Mouse (Mus musculus): ENCODE data around the gene Hoxa13. TPM values are rescaled to one million over a fixed set of nuclear protein-coding genes. Genes with fewer than 3 reads are reported as not detected.

The Hoxa13 gene
- polyA plus RNA-seq, 1 experiment from 2014 or later = 0.15 TPM

GRCm38 (mm10) chr6:52239625-52240388, 20.9 kb downstream of the Hoxa13 start:
- peak overlapping the region; percentile 98 for H3K9ac ChIP-seq (replicated peaks; ENCODE audit: low read length)
- no peak for ATAC-seq (ENCODE audit: low FRiP score, low TSS enrichment)
- H3K27me3 ChIP-seq (ENCODE audit: insufficient read depth, low read length) = 0 out of 2 replicates have a peak, but pooled peaks cover 3% of the 10 kb centered on the region
- no peaks in the 10 kb centered on the region for H3K9me3 ChIP-seq (ENCODE audit: low read length)
- H3K4me2 ChIP-seq (replicated peaks; ENCODE audit: low read depth, low read length) = peak overlapping the region; percentile 84
- H3K36me3 ChIP-seq (ENCODE audit: insufficient read depth, low read length) = no peaks in the 10 kb centered on the region; the same call in 1 of the 2 replicates
- peak overlapping the region; percentile 99 for H3K27ac ChIP-seq (ENCODE audit: low read length)
- WGBS = 0% methylated on average over 30 of the region's 30 CpGs
- H3K4me1 ChIP-seq (ENCODE audit: insufficient read depth, low read length) = peaks cover 45% of the 10 kb centered on the region
- peak overlapping the region; percentile 83 for H3K4me3 ChIP-seq (ENCODE audit: low read length)

- Histone ChIP-seq H3K4me2 (replicated peaks; ENCODE audit: low read depth, low read length) (peak overlapping the region; percentile 84), H3K9ac (replicated peaks; ENCODE audit: low read length) (peak overlapping the region; percentile 83), H3K4me1 (ENCODE audit: insufficient read depth, low read length) (peaks cover 45% of the 10 kb centered on the region), H3K9me3 (ENCODE audit: low read length) (no peaks in the 10 kb centered on the region), H3K36me3 (ENCODE audit: insufficient read depth, low read length) (no peaks in the 10 kb centered on the region; the same call in 1 of the 2 replicates), H3K27me3 (ENCODE audit: insufficient read depth, low read length) (0 out of 2 replicates have a peak, but pooled peaks cover 3% of the 10 kb centered on the region), H3K4me3 (ENCODE audit: low read length) (peak overlapping the region; percentile 83), H3K27ac (ENCODE audit: low read length) (peak overlapping the region; percentile 73; the same call in 1 of the 2 replicates)
- ATAC-seq (ENCODE audit: low FRiP score, low TSS enrichment) = no peak
- WGBS = 2% methylated on average over 7 of the region's 7 CpGs
These were observed 21.7 kb downstream of the Hoxa13 start for GRCm38 (mm10) chr6:52238976-52239375.

GRCm38 (mm10) chr6:52238155-52238545, 22.5 kb downstream of the Hoxa13 start:
- Histone ChIP-seq H3K27ac (ENCODE audit: low read length) (peak overlapping the region; percentile 86), H3K4me2 (replicated peaks; ENCODE audit: low read depth, low read length) (peak overlapping the region; percentile 84), H3K36me3 (ENCODE audit: insufficient read depth, low read length) (no peaks in the 10 kb centered on the region; the same call in 1 of the 2 replicates), H3K4me1 (ENCODE audit: insufficient read depth, low read length) (peaks cover 45% of the 10 kb centered on the region), H3K4me3 (ENCODE audit: low read length) (peak overlapping the region; percentile 83), H3K27me3 (ENCODE audit: insufficient read depth, low read length) (0 out of 2 replicates have a peak, but pooled peaks cover 3% of the 10 kb centered on the region), H3K9me3 (ENCODE audit: low read length) (no peaks in the 10 kb centered on the region), H3K9ac (replicated peaks; ENCODE audit: low read length) (peak overlapping the region; percentile 99)
- no peak for ATAC-seq (ENCODE audit: low FRiP score, low TSS enrichment)
- 6% methylated on average over 7 of the region's 7 CpGs for WGBS

GRCm38 (mm10) chr6:52237346-52238154, 23.1 kb downstream of the Hoxa13 start:
- Histone ChIP-seq H3K27me3 (ENCODE audit: insufficient read depth, low read length) (0 out of 2 replicates have a peak, but pooled peaks cover under 1% of the 10 kb centered on the region), H3K36me3 (ENCODE audit: insufficient read depth, low read length) (no peaks in the 10 kb centered on the region; the same call in 1 of the 2 replicates), H3K4me2 (replicated peaks; ENCODE audit: low read depth, low read length) (peak overlapping the region; percentile 84), H3K27ac (ENCODE audit: low read length) (peak overlapping the region; percentile 86), H3K9ac (replicated peaks; ENCODE audit: low read length) (peak overlapping the region; percentile 99), H3K4me3 (ENCODE audit: low read length) (peak overlapping the region; percentile 83), H3K9me3 (ENCODE audit: low read length) (no peaks in the 10 kb centered on the region), H3K4me1 (ENCODE audit: insufficient read depth, low read length) (peaks cover 39% of the 10 kb centered on the region)
- WGBS = 14% methylated on average over 10 of the region's 10 CpGs
- no peak for ATAC-seq (ENCODE audit: low FRiP score, low TSS enrichment)

- 17% methylated on average over 3 of the region's 3 CpGs for WGBS
- Histone ChIP-seq H3K4me2 (replicated peaks; ENCODE audit: low read depth, low read length) (peak overlapping the region; percentile 84), H3K9ac (replicated peaks; ENCODE audit: low read length) (peak overlapping the region; percentile 99)
These were observed 23.9 kb downstream of the Hoxa13 start for GRCm38 (mm10) chr6:52236806-52237205.

GRCm38 (mm10) chr6:52235866-52236265, 24.8 kb downstream of the Hoxa13 start:
- Histone ChIP-seq H3K4me3 (ENCODE audit: low read length) (peak overlapping the region; percentile 83), H3K27me3 (ENCODE audit: insufficient read depth, low read length) (no peaks in the 10 kb centered on the region), H3K4me1 (ENCODE audit: insufficient read depth, low read length) (peaks cover 25% of the 10 kb centered on the region), H3K9ac (replicated peaks; ENCODE audit: low read length) (peak overlapping the region; percentile 99), H3K27ac (ENCODE audit: low read length) (peak overlapping the region; percentile 86), H3K4me2 (replicated peaks; ENCODE audit: low read depth, low read length) (peak overlapping the region; percentile 84), H3K36me3 (ENCODE audit: insufficient read depth, low read length) (peaks cover 7% of the 10 kb centered on the region; the same call in 1 of the 2 replicates), H3K9me3 (ENCODE audit: low read length) (no peaks in the 10 kb centered on the region)
- ATAC-seq (ENCODE audit: low FRiP score, low TSS enrichment) = no peak
- WGBS = 27% methylated on average over 6 of the region's 6 CpGs

More at GRCm38 (mm10) chr6:52236806-52237205, 23.9 kb downstream of the Hoxa13 start:
- Histone ChIP-seq H3K36me3 (ENCODE audit: insufficient read depth, low read length) (peaks cover 6% of the 10 kb centered on the region; the same call in 1 of the 2 replicates), H3K27me3 (ENCODE audit: insufficient read depth, low read length) (no peaks in the 10 kb centered on the region), H3K27ac (ENCODE audit: low read length) (peak overlapping the region; percentile 86), H3K4me3 (ENCODE audit: low read length) (peak overlapping the region; percentile 83), H3K4me1 (ENCODE audit: insufficient read depth, low read length) (peaks cover 34% of the 10 kb centered on the region), H3K9me3 (ENCODE audit: low read length) (no peaks in the 10 kb centered on the region)
- no peak for ATAC-seq (ENCODE audit: low FRiP score, low TSS enrichment)

GRCm38 (mm10) chr6:52235267-52235666, 25.4 kb downstream of the Hoxa13 start:
- Histone ChIP-seq H3K9ac (replicated peaks; ENCODE audit: low read length) (peak overlapping the region; percentile 99), H3K36me3 (ENCODE audit: insufficient read depth, low read length) (peaks cover 7% of the 10 kb centered on the region; the same call in 1 of the 2 replicates), H3K9me3 (ENCODE audit: low read length) (no peaks in the 10 kb centered on the region), H3K27ac (ENCODE audit: low read length) (peak overlapping the region; percentile 86), H3K4me1 (ENCODE audit: insufficient read depth, low read length) (peaks cover 22% of the 10 kb centered on the region), H3K27me3 (ENCODE audit: insufficient read depth, low read length) (no peaks in the 10 kb centered on the region), H3K4me2 (replicated peaks; ENCODE audit: low read depth, low read length) (peak overlapping the region; percentile 84), H3K4me3 (ENCODE audit: low read length) (peak overlapping the region; percentile 83)
- 13% methylated on average over 9 of the region's 9 CpGs for WGBS
- 0 out of 2 replicates have a peak, but pooled peaks have one; percentile 8 for ATAC-seq (ENCODE audit: low FRiP score, low TSS enrichment)

GRCm38 (mm10) chr6:52234428-52235140, 26.1 kb downstream of the Hoxa13 start:
- Histone ChIP-seq H3K9ac (replicated peaks; ENCODE audit: low read length) (peak overlapping the region; percentile 99), H3K9me3 (ENCODE audit: low read length) (no peaks in the 10 kb centered on the region), H3K4me2 (replicated peaks; ENCODE audit: low read depth, low read length) (peak overlapping the region; percentile 84), H3K36me3 (ENCODE audit: insufficient read depth, low read length) (peaks cover 7% of the 10 kb centered on the region; the same call in 1 of the 2 replicates), H3K4me1 (ENCODE audit: insufficient read depth, low read length) (peaks cover 22% of the 10 kb centered on the region), H3K27me3 (ENCODE audit: insufficient read depth, low read length) (no peaks in the 10 kb centered on the region), H3K4me3 (ENCODE audit: low read length) (peak overlapping the region; percentile 83), H3K27ac (ENCODE audit: low read length) (peak overlapping the region; percentile 86)
- WGBS = 1% methylated on average over 66 of the region's 68 CpGs
- peak; percentile 57; the same call in 1 of the 2 replicates for ATAC-seq (ENCODE audit: low FRiP score, low TSS enrichment)
